Mouse (Mus musculus): ENCODE measurements around the gene Anapc4. TPM values are rescaled to one million over a fixed set of nuclear protein-coding genes. Genes with fewer than 3 reads are reported as not detected.

The Anapc4 gene
- polyA plus RNA-seq (2015; fragmentation: Nextera tagmentation; extraction: Ambion mirVana), result 116 and 126 TPM in 2 replicates

DNA sequence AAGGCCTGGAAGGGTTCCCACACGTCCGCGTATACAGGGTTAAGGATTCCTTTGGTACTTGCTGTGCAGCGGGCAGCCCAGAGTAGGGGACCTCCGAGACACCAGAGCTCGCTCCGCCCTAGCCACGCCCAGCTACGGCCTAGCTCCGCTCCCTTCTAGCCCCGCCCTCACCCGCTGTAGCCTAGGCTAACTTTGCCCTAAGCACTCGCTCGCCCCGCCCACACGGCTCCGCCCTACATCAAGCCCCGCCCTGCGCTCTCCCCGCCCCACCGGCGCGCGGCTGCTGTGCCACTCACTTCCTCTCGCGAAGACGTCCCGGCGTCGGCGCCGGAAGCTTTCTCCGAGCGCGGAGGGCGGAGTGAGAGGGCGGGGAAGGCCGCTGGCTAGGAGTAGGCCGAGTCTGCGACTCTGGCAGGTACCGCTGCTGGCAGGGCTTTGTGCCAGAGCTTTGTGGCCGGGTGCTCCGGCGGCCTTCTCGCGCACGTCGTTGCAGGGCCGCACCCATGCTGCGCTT lies at the start of gene Anapc4:
TSS of gene Anapc4 (plus strand) at position 252 of the 514 bp plus-strand sequence.
- Histone ChIP-seq H3K4me1 (replicated peaks) (peaks cover 31% of the 10 kb centered on the region), H3K27ac (peak within 1 kb of the TSS; percentile 91), H3K4me2 (peak within 1 kb of the TSS; percentile 84), H3K27me3 (no peaks in the 10 kb centered on the region), H3K9me3 (no peaks in the 10 kb centered on the region), H3K9ac (peak within 1 kb of the TSS; percentile 93), H3K36me3 (peaks cover 21% of the 10 kb centered on the region), H3K4me3 (peak within 1 kb of the TSS; percentile 72)
- ATAC-seq (ENCODE audit: low FRiP score), result peak; percentile 99
- WGBS, result under 1% methylated on average over 48 of the region's 50 CpGs

GRCm38 (mm10) chr5:52786556-52787322 lies 47.1 kb upstream of the Anapc4 start:
- Histone ChIP-seq H3K9ac (no peak overlapping the region), H3K27me3 (no peaks in the 10 kb centered on the region), H3K27ac (no peak overlapping the region), H3K36me3 (peaks cover 8% of the 10 kb centered on the region), H3K4me3 (no peak overlapping the region), H3K4me2 (no peak overlapping the region), H3K9me3 (no peaks in the 10 kb centered on the region), H3K4me1 (replicated peaks) (0 out of 2 replicates have a peak, but pooled peaks cover 2% of the 10 kb centered on the region)
- ATAC-seq (ENCODE audit: low FRiP score), result no peak
- whole genome bisulfite sequencing, result 93% methylated on average over 7 of the region's 7 CpGs

- no peaks in the 10 kb centered on the region for H3K4me1 ChIP-seq (replicated peaks)
- no peak overlapping the region for H3K27ac ChIP-seq
- ATAC-seq (ENCODE audit: low FRiP score), result no peak
- no peak overlapping the region for H3K4me3 ChIP-seq
- H3K9me3 ChIP-seq, result no peaks in the 10 kb centered on the region
- no peak overlapping the region for H3K9ac ChIP-seq
- 99% methylated on average over 9 of the region's 9 CpGs for WGBS
- H3K36me3 ChIP-seq, result peaks cover 29% of the 10 kb centered on the region
- no peak overlapping the region for H3K4me2 ChIP-seq
- H3K27me3 ChIP-seq, result no peaks in the 10 kb centered on the region
Observed at GRCm38 (mm10) chr5:52793230-52793629, 40.6 kb upstream of the Anapc4 start.

- no peaks in the 10 kb centered on the region for H3K27me3 ChIP-seq
Observed at GRCm38 (mm10) chr5:52794109-52794508, 39.7 kb upstream of the Anapc4 start.

DNA sequence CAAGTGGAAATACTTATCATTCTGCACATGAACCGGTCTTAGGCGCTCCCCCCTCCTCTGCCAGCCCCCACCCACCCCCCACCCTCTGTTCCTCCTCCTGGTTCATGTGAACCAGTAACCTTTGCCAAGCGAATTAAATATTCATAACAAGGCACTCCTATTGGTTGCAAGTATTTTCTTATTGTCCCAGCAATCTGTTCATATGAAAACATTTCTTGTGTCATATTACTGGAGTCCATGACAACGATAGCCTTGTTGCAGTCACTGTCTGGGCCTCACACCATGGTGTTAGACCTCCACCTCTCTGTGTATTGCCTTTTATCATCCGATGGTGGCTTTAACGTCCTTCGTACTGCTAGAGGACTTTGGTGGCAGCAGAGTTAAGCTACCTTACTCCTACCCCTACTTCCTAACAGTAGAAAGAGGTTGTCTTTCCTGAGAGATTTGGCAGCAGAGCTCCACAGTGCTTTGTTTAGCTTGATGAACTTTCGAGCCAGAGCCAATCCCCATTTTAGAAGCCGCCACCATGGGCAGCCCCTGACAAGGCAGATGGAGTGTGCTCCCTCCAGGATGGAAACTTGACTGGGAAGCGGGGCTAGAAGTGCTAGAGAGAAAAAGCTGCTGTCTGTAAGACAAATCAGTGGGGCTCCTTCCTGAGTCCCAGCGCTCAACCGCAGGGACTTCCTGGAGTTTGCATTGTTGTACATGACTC lies 34.4 kb upstream of the Anapc4 start:
- no peak overlapping the region for H3K27ac ChIP-seq
- H3K4me3 ChIP-seq, result no peak overlapping the region
- no peaks in the 10 kb centered on the region for H3K27me3 ChIP-seq
- H3K36me3 ChIP-seq, result peaks cover 45% of the 10 kb centered on the region
- no peaks in the 10 kb centered on the region for H3K4me1 ChIP-seq (replicated peaks)
- ATAC-seq (ENCODE audit: low FRiP score), result no peak
- H3K9ac ChIP-seq, result no peak overlapping the region
- H3K9me3 ChIP-seq, result no peaks in the 10 kb centered on the region
- WGBS, result 87% methylated on average over 12 of the region's 12 CpGs
- no peak overlapping the region for H3K4me2 ChIP-seq

More at GRCm38 (mm10) chr5:52794109-52794508, 39.7 kb upstream of the Anapc4 start:
- Histone ChIP-seq H3K9ac (no peak overlapping the region), H3K4me3 (no peak overlapping the region), H3K27ac (no peak overlapping the region), H3K9me3 (no peaks in the 10 kb centered on the region), H3K36me3 (peaks cover 30% of the 10 kb centered on the region), H3K4me2 (no peak overlapping the region), H3K4me1 (replicated peaks) (no peaks in the 10 kb centered on the region)
- ATAC-seq (ENCODE audit: low FRiP score), result no peak
- WGBS, result 93% methylated on average over 9 of the region's 9 CpGs

- no peak for ATAC-seq (ENCODE audit: low FRiP score)
Observed at GRCm38 (mm10) chr5:52805801-52806200, 28.0 kb upstream of the Anapc4 start.

GRCm38 (mm10) chr5:52806349-52806748 lies 27.5 kb upstream of the Anapc4 start:
- Histone ChIP-seq H3K4me2 (no peak overlapping the region), H3K4me1 (replicated peaks) (no peaks in the 10 kb centered on the region), H3K27ac (no peak overlapping the region), H3K36me3 (peaks cover 42% of the 10 kb centered on the region), H3K27me3 (no peaks in the 10 kb centered on the region), H3K9ac (no peak overlapping the region), H3K4me3 (no peak overlapping the region), H3K9me3 (no peaks in the 10 kb centered on the region)
- no peak for ATAC-seq (ENCODE audit: low FRiP score)
- WGBS, result 89% methylated on average over 8 of the region's 8 CpGs

More at GRCm38 (mm10) chr5:52805801-52806200, 28.0 kb upstream of the Anapc4 start:
- H3K36me3 ChIP-seq, result peaks cover 42% of the 10 kb centered on the region
- H3K9me3 ChIP-seq, result no peaks in the 10 kb centered on the region
- no peak overlapping the region for H3K9ac ChIP-seq
- no peak overlapping the region for H3K27ac ChIP-seq
- no peaks in the 10 kb centered on the region for H3K4me1 ChIP-seq (replicated peaks)
- H3K27me3 ChIP-seq, result no peaks in the 10 kb centered on the region
- WGBS, result 74% methylated on average over 4 of the region's 4 CpGs
- no peak overlapping the region for H3K4me2 ChIP-seq
- no peak overlapping the region for H3K4me3 ChIP-seq

GRCm38 (mm10) chr5:52807030-52807429 lies 26.8 kb upstream of the Anapc4 start:
- WGBS, result 90% methylated on average over 7 of the region's 7 CpGs

DNA sequence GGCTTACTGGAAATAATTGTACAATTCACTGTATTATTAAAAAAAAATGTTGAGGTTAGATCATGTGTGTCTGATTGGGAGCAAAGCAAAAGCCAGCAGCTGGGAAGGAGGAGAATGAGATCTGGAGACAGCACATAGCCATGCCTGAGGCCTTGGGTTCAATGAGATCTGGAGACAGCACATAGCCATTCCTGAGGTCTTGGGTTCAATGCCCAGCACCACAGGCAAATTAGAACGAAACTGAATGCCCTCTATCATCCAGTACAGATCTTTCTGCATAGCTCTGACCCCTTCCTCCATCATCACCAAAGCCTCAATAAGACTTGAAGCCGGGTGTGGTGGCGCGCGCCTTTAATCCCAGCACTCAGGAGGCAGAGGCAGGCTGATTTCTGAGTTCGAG lies 23.4 kb upstream of the Anapc4 start:
- Histone ChIP-seq H3K36me3 (peaks cover 39% of the 10 kb centered on the region), H3K9me3 (no peaks in the 10 kb centered on the region), H3K9ac (no peak overlapping the region), H3K27me3 (no peaks in the 10 kb centered on the region), H3K27ac (no peak overlapping the region), H3K4me2 (no peak overlapping the region), H3K4me3 (no peak overlapping the region), H3K4me1 (replicated peaks) (no peaks in the 10 kb centered on the region; the same call in 1 of the 2 replicates)
- no peak for ATAC-seq (ENCODE audit: low FRiP score)
- 96% methylated on average over 6 of the region's 6 CpGs for WGBS

More at GRCm38 (mm10) chr5:52807030-52807429, 26.8 kb upstream of the Anapc4 start:
- no peak overlapping the region for H3K4me3 ChIP-seq
- no peak overlapping the region for H3K27ac ChIP-seq
- H3K9ac ChIP-seq, result no peak overlapping the region
- H3K9me3 ChIP-seq, result no peaks in the 10 kb centered on the region
- H3K27me3 ChIP-seq, result no peaks in the 10 kb centered on the region
- no peak for ATAC-seq (ENCODE audit: low FRiP score)
- no peaks in the 10 kb centered on the region; the same call in 1 of the 2 replicates for H3K4me1 ChIP-seq (replicated peaks)
- H3K36me3 ChIP-seq, result peaks cover 42% of the 10 kb centered on the region
- H3K4me2 ChIP-seq, result no peak overlapping the region

DNA sequence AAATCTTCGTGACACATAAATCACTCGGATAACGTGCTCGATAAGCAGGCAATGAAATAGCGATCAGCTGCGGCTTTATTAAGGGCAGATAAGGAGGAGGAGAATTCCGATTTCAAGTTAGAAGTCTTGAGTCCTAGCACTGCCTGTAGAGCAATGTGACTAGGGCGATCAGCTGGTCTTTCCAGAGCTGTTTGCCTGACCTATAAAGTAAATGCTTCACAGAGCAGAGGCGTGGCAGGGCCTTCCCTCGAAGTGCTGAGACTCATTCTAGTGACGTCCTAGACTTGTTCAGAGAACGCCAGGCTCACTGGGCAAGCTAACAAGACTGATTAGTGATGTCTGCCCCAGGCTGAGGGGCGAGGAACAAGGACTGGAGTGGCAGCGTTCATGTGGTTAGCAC lies 22.8 kb upstream of the Anapc4 start:
- no peaks in the 10 kb centered on the region for H3K9me3 ChIP-seq
- no peak overlapping the region for H3K4me3 ChIP-seq
- 93% methylated on average over 14 of the region's 14 CpGs for WGBS
- no peaks in the 10 kb centered on the region for H3K27me3 ChIP-seq
- H3K4me1 ChIP-seq (replicated peaks), result no peaks in the 10 kb centered on the region; the same call in 1 of the 2 replicates
- no peak overlapping the region for H3K4me2 ChIP-seq
- peaks cover 39% of the 10 kb centered on the region for H3K36me3 ChIP-seq
- no peak for ATAC-seq (ENCODE audit: low FRiP score)
- no peak overlapping the region for H3K9ac ChIP-seq
- no peak overlapping the region for H3K27ac ChIP-seq

DNA sequence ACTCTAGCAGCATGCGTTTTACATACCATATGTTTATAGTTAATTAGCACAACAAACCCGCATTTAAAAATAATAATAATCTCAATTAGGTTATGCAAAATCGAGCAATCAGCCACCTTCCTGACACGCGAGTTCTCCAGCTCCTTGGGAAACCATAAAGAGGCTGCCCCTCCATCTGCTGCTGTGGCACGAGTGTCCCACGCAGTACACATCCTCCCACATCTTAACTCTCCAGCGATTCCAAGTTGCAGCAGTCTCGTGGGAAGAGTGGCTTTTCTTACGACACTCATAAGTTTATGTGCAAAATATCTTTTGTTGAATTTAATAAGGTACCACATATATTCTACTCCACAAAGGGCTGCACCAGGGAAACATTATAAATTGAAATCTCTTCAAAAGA lies 21.4 kb upstream of the Anapc4 start:
- peaks cover 43% of the 10 kb centered on the region for H3K36me3 ChIP-seq
- H3K4me3 ChIP-seq, result no peak overlapping the region
- no peak overlapping the region for H3K27ac ChIP-seq
- WGBS, result 84% methylated on average over 10 of the region's 10 CpGs
- no peak overlapping the region for H3K4me2 ChIP-seq
- H3K9ac ChIP-seq, result no peak overlapping the region
- ATAC-seq (ENCODE audit: low FRiP score), result no peak
- H3K27me3 ChIP-seq, result no peaks in the 10 kb centered on the region
- no peaks in the 10 kb centered on the region; the same call in 1 of the 2 replicates for H3K4me1 ChIP-seq (replicated peaks)
- H3K9me3 ChIP-seq, result no peaks in the 10 kb centered on the region

- Histone ChIP-seq H3K4me2 (no peak overlapping the region), H3K27me3 (no peaks in the 10 kb centered on the region), H3K36me3 (peaks cover 36% of the 10 kb centered on the region), H3K9ac (no peak overlapping the region), H3K9me3 (no peaks in the 10 kb centered on the region), H3K4me3 (no peak overlapping the region), H3K4me1 (replicated peaks) (no peaks in the 10 kb centered on the region; the same call in 1 of the 2 replicates), H3K27ac (no peak overlapping the region)
- WGBS, result 94% methylated on average over 7 of the region's 7 CpGs
- ATAC-seq (ENCODE audit: low FRiP score), result no peak
Observed at GRCm38 (mm10) chr5:52813312-52813711, 20.5 kb upstream of the Anapc4 start.
